Mouse (Mus musculus) c-Kit-positive CD71-positive TER-119-negative erythroid progenitor cells, embryonic 14.5 days (primary cell): ENCODE measurements around the gene Srf.
A peak's percentile ranks its signal among the peaks of the same experiment; 100 is the strongest.

Experiments used
- DNase-seq: peaks from one replicate; pipeline ENCODE4 v3.0.0-alpha.2; 2013; ENCODE audit warnings: low read depth

Srf gene

GRCm38 (mm10) chr17:46554977-46555672, 850 bp downstream of the Srf start:
- DNase-seq: no peak

DNA sequence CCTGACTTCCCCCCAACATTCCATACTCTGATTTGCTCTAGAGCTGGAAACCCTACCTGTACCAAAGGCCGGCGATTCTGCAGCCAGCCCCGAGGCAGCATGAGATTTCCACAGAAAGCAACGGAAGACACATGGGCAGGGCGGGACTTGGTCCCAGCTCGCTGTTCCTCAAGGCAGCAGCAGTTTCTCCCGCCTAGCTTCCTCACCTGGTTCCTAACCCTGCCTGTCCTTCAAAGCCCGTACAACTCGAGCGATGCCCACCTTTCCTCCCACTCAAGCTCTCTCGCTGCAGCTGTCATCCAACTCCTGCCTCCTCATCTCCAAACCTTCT, 1.4 kb downstream of the Srf start:
- DNase-seq: no peak

DNA sequence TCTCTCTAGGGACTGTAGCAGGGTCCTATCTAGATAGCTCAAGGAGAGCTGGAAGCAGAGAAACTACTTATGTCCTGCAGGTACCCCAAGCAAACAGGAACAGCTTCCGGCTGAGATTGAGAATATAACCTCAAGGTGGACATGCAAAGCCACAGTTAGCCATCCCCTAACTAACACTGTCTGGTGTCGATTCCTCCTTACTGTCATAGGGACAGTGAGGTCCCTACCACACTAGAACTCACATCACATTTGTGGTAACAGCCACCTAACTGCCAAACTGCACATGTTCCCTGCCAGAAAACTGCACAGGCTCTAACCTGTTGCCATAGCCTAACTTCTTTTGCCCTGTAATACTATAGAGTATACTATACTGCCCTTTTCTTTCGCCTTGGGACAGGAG, 2.0 kb downstream of the Srf start:
- no peak for DNase-seq

DNA sequence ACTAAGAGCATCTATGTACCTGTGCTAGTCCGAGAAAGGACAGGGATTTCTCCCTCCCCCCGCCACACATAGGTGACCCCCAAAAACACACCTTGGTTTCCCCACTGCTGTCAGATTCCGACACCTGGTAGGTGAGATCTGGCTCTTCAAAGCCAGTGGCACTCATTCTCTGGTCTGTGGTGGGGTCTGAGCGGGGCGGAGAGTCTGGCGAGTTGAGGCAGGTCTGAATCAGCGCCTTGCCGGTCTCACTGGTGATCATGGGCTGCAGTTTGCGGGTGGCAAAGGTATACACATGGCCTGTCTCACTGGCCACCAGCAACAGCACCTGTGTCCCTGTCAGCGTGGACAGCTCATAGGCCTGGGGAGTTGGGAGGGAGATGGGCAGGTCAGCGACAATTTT, 2.5 kb downstream of the Srf start:
- no peak for DNase-seq

GRCm38 (mm10) chr17:46552841-46553423, 3.0 kb downstream of the Srf start:
- DNase-seq: peak; percentile 83

DNA sequence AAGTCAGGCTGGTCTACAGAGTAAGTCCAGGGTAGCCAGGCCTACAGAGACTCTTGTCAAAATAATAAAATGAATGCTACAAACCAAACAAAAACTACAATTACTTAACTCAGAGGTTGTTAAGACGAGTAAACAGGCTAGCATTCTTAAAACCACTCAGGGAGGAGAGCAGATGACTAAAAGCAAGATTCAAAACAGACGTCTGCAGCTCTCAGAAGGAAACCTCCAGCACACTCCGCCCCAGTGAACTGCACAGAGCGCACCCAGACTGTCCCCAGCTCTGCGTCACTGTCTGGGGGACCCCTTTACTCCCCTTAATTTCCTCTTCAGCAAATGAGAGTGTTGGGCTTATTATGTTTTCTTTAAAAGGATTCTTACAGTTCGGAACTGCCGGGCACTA, 3.8 kb downstream of the Srf start:
- no peak for DNase-seq

- DNase-seq: no peak
Measured at GRCm38 (mm10) chr17:46551369-46551768, 4.6 kb downstream of the Srf start.

- no peak for DNase-seq
Measured at GRCm38 (mm10) chr17:46550904-46551303, 5.1 kb downstream of the Srf start.

DNA sequence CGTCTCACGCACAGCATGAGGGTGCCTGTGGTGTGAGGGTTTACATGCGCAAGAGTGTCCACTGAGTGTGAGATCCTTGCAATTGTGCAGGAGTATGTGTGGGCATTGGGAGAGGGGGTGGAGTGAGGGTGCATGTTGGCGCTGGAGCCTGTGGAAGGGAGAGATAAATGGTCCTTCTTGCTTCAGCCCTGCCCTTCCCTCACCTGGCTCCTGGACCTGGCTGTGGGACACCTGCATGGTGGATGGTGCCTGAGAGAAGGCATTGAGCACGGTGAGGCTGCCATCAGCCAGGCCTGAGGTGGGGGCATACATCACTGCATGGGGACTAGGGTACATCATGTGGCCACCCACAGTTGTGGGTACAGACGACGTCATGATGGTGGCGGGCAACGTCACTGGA, 6.3 kb downstream of the Srf start:
- no peak for DNase-seq

DNA sequence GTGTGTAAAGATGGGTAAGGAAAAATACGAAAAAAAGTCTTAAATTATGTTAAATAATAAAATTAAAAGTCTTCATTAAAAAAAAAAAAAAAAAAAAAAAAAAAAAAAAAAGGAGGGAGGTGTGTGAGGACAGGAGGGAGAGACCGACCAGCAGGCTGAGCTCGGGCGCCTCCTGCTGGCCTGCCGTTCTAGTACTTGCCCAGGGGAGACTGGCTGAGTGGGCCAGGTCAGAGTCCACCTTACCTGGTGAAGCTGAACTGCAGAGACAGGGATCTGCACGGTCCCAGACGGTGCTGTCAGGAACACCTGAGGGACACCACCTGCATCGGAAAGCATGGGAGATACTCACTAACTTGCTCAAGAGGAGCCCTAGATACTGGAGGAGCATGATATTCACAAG, 6.8 kb downstream of the Srf start:
- DNase-seq: no peak

DNA sequence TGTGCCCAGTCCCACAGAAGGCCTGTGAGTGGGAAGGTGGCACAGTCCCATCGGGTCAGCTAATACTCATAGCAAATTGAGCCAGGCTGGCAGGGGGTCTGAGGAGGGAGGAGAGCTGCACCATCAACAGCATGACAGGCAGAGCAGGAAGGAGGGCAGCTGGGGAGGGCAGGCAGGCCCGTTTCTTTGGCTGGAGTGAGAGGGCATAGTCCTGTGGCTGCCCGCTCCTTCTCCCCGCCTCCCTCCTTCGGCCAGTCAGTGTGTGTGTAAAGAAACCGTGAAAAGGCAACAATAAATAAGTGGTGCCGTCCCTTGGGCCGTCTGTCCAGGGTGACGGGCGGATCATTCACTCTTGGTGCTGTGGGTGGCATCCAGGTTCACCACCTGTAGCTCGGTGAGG, 7.2 kb downstream of the Srf start:
- DNase-seq: no peak

DNA sequence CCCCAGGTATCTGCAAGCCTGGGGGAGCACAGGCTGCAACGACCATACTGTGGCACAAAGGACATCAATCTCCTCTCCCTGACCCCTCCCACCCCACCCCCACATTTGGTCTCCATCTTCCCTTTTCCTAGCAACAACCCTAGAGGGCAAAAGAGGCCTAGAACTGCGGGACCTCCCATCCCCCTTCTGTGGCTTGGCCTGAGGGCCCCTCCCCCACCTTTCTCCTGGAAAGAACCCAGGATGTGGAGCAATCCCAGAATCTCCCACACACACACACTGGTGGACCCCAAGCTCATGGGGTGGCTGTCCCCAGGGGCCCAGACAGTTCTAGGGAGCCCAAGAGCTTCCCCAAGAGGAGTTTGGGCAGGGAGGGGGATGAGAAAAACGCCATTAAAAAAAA, 8.1 kb downstream of the Srf start:
- no peak for DNase-seq

- no peak for DNase-seq
Measured at GRCm38 (mm10) chr17:46546995-46547394, 9.0 kb downstream of the Srf start.

DNA sequence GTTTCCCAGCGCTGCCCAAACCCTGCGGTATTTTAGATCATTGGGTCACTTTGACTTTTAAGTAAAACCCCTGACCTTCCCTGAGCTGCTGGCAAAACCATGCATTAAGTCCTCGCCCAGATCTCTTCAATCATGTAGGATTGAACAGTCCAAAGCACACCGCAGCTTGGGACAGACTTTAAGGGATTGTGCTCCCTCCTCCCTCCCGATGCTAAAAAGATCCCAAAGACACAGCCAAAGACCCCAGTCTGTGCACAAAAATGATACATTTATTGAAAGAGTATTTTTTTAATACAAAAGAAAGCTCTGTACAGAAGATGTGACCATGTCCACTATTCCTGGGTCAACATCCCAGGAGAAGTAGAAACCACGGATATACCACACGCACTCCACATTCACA, 9.4 kb downstream of the Srf start:
- no peak for DNase-seq

GRCm38 (mm10) chr17:46545813-46546564, 10.0 kb downstream of the Srf start, which contains the start of gene Cul9:
Gene Cul9 (minus strand): TSS chr17:46546388.
- no peak for DNase-seq

DNA sequence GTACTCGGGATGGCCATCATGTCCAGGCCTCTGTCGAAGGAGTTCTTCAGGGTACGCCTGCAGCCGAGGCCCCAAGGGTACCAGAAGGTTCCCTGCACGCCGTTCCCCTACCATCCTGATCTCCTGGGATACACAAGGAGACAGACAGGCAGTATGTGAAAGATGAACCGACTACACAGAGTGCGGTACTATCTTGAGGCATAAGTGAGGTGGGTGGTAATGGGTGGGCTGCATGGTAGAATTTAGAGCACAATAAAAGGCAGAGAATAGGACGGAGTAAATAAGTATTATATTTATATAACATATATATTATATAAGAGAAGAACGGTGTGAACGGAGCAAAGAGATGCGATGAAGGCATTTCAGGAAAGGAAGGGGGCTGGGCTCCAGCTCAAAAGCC, 12.3 kb downstream of the Srf start:
- DNase-seq: no peak

GRCm38 (mm10) chr17:46525579-46526307, 30.2 kb downstream of the Srf start:
- DNase-seq: peak; percentile 42

GRCm38 (mm10) chr17:46525065-46525464, 30.9 kb downstream of the Srf start:
- DNase-seq: no peak

DNA sequence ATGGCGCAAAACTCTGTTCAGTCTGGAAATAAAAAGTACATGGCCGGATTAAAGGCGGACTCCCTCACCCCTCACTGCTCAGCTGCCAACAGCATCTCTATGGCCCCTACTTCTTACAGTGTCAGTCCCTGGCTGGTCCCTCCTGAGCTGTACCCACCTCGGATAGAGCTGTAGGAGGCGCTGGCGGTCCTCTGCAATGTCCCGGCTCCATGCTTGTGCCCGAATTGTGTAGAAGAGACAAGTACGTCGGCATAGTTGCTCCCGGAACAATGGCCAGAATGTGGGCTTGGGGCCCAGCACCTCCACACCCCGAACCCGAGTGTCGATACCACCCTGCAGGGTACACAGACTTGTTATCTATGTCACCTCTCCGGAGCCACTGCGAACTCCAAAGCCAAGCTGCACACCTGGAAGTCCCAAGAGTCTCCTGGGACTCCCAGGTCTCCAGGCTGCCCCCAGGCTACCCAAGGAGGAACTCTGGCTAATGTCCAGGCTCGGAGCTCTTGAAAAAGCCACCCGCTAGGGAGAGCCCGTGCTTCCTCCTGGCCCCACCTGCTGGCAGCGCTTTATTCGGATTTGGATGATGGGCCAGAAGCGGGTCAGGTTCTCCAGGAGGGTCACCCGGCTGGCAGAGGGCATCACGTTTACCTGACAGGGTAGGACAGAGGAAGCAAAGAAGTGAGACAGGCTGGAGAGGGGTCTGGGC, 33.9 kb downstream of the Srf start:
- no peak for DNase-seq

GRCm38 (mm10) chr17:46521174-46521573, 34.8 kb downstream of the Srf start:
- DNase-seq: no peak

DNA sequence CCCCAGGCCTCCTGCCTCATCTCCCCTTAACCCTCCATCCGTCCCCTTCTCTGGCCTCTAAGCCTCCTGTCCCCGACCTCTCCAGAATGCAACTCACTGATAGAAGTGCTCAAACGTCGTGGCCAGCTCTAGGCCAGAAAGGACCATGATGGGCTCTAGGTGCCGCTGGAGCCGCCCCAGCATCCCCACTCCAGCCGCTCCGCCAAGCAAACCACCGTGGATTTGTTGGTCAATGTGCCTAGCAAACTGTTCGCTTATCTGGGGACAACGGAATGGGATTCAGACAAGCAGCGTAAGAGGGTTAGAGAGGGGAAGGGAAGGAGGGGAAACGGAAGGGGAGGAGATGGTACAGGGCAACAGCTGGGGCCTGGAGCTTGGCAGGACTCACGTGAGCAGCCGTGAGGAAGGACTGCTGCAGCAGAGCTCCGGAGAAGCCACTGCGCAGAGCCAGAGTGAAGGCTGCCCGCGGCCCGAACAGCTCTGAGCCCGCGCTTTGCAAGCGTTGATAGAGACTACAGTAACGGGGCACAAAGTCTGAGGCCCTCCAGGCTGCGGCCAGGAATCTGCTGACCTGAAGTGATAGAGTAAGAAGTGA, 35.5 kb downstream of the Srf start:
- DNase-seq: no peak

GRCm38 (mm10) chr17:46519971-46520370, 36.0 kb downstream of the Srf start:
- DNase-seq: no peak
